Mouse (Mus musculus) limb, embryonic 14.5 days (tissue): ENCODE results near the gene Plce1. TPM values are rescaled to one million over a fixed set of nuclear protein-coding genes. Genes with fewer than 3 reads are reported as not detected.
A peak's percentile ranks its signal among the peaks of the same experiment; 100 is the strongest.

Experiments
- ATAC-seq: fragments of 200-750 bp; cut with Nextera tagmentation; 2 replicates; pipeline ENCODE4 v1.8.0; 2017; ENCODE audit warnings: low read depth, moderate number of reproducible peaks, moderate TSS enrichment; ENCODE audit not compliant: low FRiP score
- DNase-seq: peaks from one replicate; pipeline ENCODE4 v3.0.0-alpha.2; 2015; ENCODE audit warnings: low spot score
- H3K27ac ChIP-seq: fragments of 300-500 bp; sonication (generic); replicated peaks from 2 replicates; pipeline ENCODE4 v1.5.1; 2014; ENCODE audit warnings: low read depth, mild to moderate bottlenecking, low read length, moderate library complexity, mixed read lengths
- H3K27me3 ChIP-seq: fragments of 300-500 bp; sonication (generic); 2 replicates; pipeline ENCODE4 v1.6.1; 2014; ENCODE audit warnings: low read length, mixed read lengths; ENCODE audit not compliant: control insufficient read depth, insufficient read depth
- H3K36me3 ChIP-seq: fragments of 300-500 bp; sonication (generic); 2 replicates; pipeline ENCODE4 v1.6.1; 2014; ENCODE audit warnings: mild to moderate bottlenecking, low read length, moderate library complexity, mixed read lengths; ENCODE audit not compliant: control insufficient read depth, insufficient read depth
- H3K4me1 ChIP-seq: fragments of 300-500 bp; sonication (generic); 2 replicates; pipeline ENCODE4 v1.6.1; 2014; ENCODE audit warnings: antibody characterized with exemption, low read length, mixed read lengths; ENCODE audit not compliant: control insufficient read depth, insufficient read depth
- H3K4me2 ChIP-seq: fragments of 300-500 bp; sonication (generic); replicated peaks from 2 replicates; pipeline ENCODE4 v1.6.1; 2014; ENCODE audit warnings: low read depth, mild to moderate bottlenecking, low read length, moderate library complexity; ENCODE audit not compliant: severe bottlenecking
- H3K4me3 ChIP-seq: fragments of 300-500 bp; sonication (generic); replicated peaks from 2 replicates; pipeline ENCODE4 v1.5.1; 2014; ENCODE audit warnings: low read length
- H3K9ac ChIP-seq: fragments of 300-500 bp; sonication (generic); 2 replicates; pipeline ENCODE4 v1.6.1; 2014; ENCODE audit warnings: mild to moderate bottlenecking, low read depth, low read length, moderate library complexity; ENCODE audit not compliant: severe bottlenecking
- H3K9me3 ChIP-seq: fragments of 300-500 bp; sonication (generic); 2 replicates; pipeline ENCODE4 v1.6.1; 2016; ENCODE audit warnings: low read length; ENCODE audit not compliant: control insufficient read depth
- POLR2A ChIP-seq: fragments of 200-500 bp; IDR thresholded peaks from 2 replicates; pipeline ENCODE4 v1.8.0; 2012; ENCODE audit warnings: inconsistent platforms, mild to moderate bottlenecking, moderate library complexity, borderline replicate concordance; ENCODE audit not compliant: insufficient read depth, insufficient read length; ENCODE audit errors: extremely low read depth
- WGBS: fragments of 180-500 bp; shearing (Covaris S2); extraction: QIAGEN DNeasy Blood & Tissue Kit; methylation state at CpG from one replicate; pipeline ENCODE4 v1.1.7; 2014; 5-methylcytosine and 5-hydroxymethylcytosine counted together
- polyA plus RNA-seq, 2 experiments: library from polyadenylated mRNA; depleted of rRNA in 1 of 2; stranded (reverse) in 1 of 2; unstranded in 1 of 2; fragments of >200 nt; fragmentation: Nextera tagmentation in 1 of 2; extraction: Ambion mirVana in 1 of 2; gene quantifications; 2 replicates each; pipeline versions ENCODE4 v1.2.1 to v1.2.3; 2012 to 2014

Gene Plce1
- polyA plus RNA-seq, 2 experiments: 12.6 to 13.3 TPM

- H3K4me3 ChIP-seq: no peak overlapping the region
- no peaks in the 10 kb centered on the region for H3K36me3 ChIP-seq
- peak; percentile 26; the same call in 1 of the 2 replicates for ATAC-seq
- H3K4me1 ChIP-seq: no peaks in the 10 kb centered on the region
- WGBS: 50% methylated on average over 8 of the region's 8 CpGs
- DNase-seq: no peak
- H3K27ac ChIP-seq: no peak overlapping the region
- no peaks in the 10 kb centered on the region for H3K9me3 ChIP-seq
- H3K27me3 ChIP-seq: no peaks in the 10 kb centered on the region
- H3K4me2 ChIP-seq: no peak overlapping the region
- TF ChIP-seq POLR2A: no peak
- no peak overlapping the region for H3K9ac ChIP-seq
Observed at GRCm38 (mm10) chr19:38441860-38442259, 39.0 kb upstream of the Plce1 start.

- H3K27me3 ChIP-seq: no peaks in the 10 kb centered on the region
- H3K27ac ChIP-seq: no peak overlapping the region
- H3K4me3 ChIP-seq: no peak overlapping the region
- ATAC-seq (no peak), DNase-seq (no peak)
- H3K9me3 ChIP-seq: no peaks in the 10 kb centered on the region
- no peak overlapping the region for H3K9ac ChIP-seq
- WGBS: 63% methylated on average over 5 of the region's 5 CpGs
- H3K4me1 ChIP-seq: no peaks in the 10 kb centered on the region
- no peak overlapping the region for H3K4me2 ChIP-seq
- TF ChIP-seq POLR2A: no peak
- no peaks in the 10 kb centered on the region for H3K36me3 ChIP-seq
Observed at GRCm38 (mm10) chr19:38445758-38446157, 35.2 kb upstream of the Plce1 start.

DNA sequence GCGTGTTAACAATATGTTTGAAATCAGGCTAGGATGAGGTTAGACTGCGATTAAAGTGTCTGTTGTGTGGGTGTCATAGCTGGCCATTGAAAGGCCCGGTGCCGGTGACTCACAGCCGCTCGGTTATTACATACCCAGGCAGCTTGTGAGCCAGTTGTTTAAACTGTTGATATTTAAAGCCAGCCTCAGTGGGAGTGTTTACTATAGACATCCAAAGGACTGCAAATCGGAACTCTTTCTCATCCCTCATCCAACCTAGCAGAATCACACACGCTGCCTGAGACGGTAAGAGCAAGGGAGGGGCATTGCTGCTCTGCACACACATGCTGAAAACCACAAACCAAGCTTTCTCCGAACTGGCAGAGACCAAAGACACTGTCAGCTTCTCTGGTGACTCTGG is 25.7 kb upstream of the Plce1 start:
- Histone ChIP-seq H3K4me1 (no peaks in the 10 kb centered on the region), H3K36me3 (no peaks in the 10 kb centered on the region), H3K27me3 (no peaks in the 10 kb centered on the region), H3K9me3 (no peaks in the 10 kb centered on the region; the same call in 1 of the 2 replicates), H3K27ac (no peak overlapping the region), H3K4me3 (no peak overlapping the region), H3K4me2 (no peak overlapping the region), H3K9ac (no peak overlapping the region)
- ATAC-seq: no peak
- DNase-seq: no peak
- WGBS: 76% methylated on average over 10 of the region's 10 CpGs
- no peak for TF ChIP-seq POLR2A

DNA sequence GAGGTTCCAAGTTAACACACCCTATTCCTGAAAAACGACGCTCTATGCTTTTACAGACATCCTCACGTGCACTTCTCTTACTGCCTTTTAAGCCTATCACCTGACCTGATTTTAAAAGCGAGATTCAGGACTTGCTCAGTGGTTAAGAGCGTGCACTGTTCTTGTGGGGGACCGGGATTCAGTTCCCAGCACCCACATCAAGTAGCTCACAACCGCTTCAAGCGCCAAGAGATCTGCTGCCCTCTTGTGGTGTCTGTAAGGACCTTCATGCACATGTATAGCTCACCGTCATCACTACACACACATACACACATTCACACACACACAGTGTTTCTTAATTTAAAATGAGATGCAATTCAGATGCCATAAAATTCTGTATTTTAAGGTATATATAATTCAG is 21.9 kb upstream of the Plce1 start:
- 95% methylated on average over 9 of the region's 9 CpGs for WGBS
- Histone ChIP-seq H3K9me3 (no peaks in the 10 kb centered on the region; the same call in 1 of the 2 replicates), H3K36me3 (no peaks in the 10 kb centered on the region), H3K4me2 (no peak overlapping the region), H3K27ac (no peak overlapping the region), H3K27me3 (no peaks in the 10 kb centered on the region), H3K9ac (no peak overlapping the region), H3K4me3 (no peak overlapping the region), H3K4me1 (no peaks in the 10 kb centered on the region)
- no peak for TF ChIP-seq POLR2A
- no peak for DNase-seq
- ATAC-seq: no peak

- Histone ChIP-seq H3K4me1 (no peaks in the 10 kb centered on the region), H3K9me3 (no peaks in the 10 kb centered on the region; the same call in 1 of the 2 replicates), H3K36me3 (no peaks in the 10 kb centered on the region), H3K27ac (no peak overlapping the region), H3K4me3 (no peak overlapping the region), H3K9ac (no peak overlapping the region), H3K4me2 (no peak overlapping the region), H3K27me3 (no peaks in the 10 kb centered on the region)
- WGBS: 76% methylated on average over 4 of the region's 4 CpGs
- DNase-seq (no peak), ATAC-seq (no peak)
- TF ChIP-seq POLR2A: no peak
Observed at GRCm38 (mm10) chr19:38460696-38461095, 20.2 kb upstream of the Plce1 start.
